Mouse (Mus musculus): ENCODE measurements at regions not wholly inside any gene's neighbourhood (a gene's known extent, or its start where the extent isn't known, plus 50 kb on each side); places are given as distances from the start of the nearest gene placed in this dataset.
A peak's percentile ranks its signal among the peaks of the same experiment; 100 is the strongest.

GRCm38 (mm10) chr16:75343028-75343901, 242.6 kb downstream of the Lipi start:
- DNase-seq = no peak
- H3K4me1 ChIP-seq (ENCODE audit: control insufficient read depth, insufficient read depth, low read length) = no peaks in the 10 kb centered on the region
- no peak overlapping the region for H3K4me3 ChIP-seq (replicated peaks; ENCODE audit: insufficient read depth, low read depth, low read length)
- 51% methylated on average over 11 of the region's 11 CpGs for WGBS
- TF ChIP-seq CTCF (IDR thresholded peaks at IDR 0.05; ENCODE audit: borderline replicate concordance, insufficient read depth, low read depth, low read length) (0 out of 2 replicates have a peak, but pooled peaks have one; percentile 15), POLR2A (IDR thresholded peaks at IDR 0.05; ENCODE audit: borderline replicate concordance, insufficient read depth, low read length) (no peak)
- H3K27me3 ChIP-seq (ENCODE audit: control insufficient read depth, insufficient read depth, low read length) = no peaks in the 10 kb centered on the region
- no peak overlapping the region for H3K27ac ChIP-seq (ENCODE audit: insufficient read depth, low read length)

- TF ChIP-seq POLR2A (IDR thresholded peaks at IDR 0.05; ENCODE audit: borderline replicate concordance, insufficient read depth, low read length) = no peak
- 93% methylated on average over 2 of the region's 2 CpGs for WGBS
- DNase-seq = no peak
- no peaks in the 10 kb centered on the region for H3K27me3 ChIP-seq (ENCODE audit: control insufficient read depth, insufficient read depth, low read length)
- H3K4me1 ChIP-seq (ENCODE audit: control insufficient read depth, insufficient read depth, low read length) = no peaks in the 10 kb centered on the region
- H3K4me3 ChIP-seq (replicated peaks; ENCODE audit: insufficient read depth, low read depth, low read length) = no peak overlapping the region
- H3K27ac ChIP-seq (ENCODE audit: insufficient read depth, low read length) = no peak overlapping the region
Observed at GRCm38 (mm10) chr16:75334228-75334627, 251.6 kb downstream of the Lipi start.

GRCm38 (mm10) chr16:75333750-75334149, 252.1 kb downstream of the Lipi start:
- no peak for TF ChIP-seq CTCF (IDR thresholded peaks at IDR 0.05; ENCODE audit: borderline replicate concordance, insufficient read depth, low read depth, low read length)
- TF ChIP-seq POLR2A (IDR thresholded peaks at IDR 0.05; ENCODE audit: borderline replicate concordance, insufficient read depth, low read length) = no peak
- Histone ChIP-seq H3K4me1 (ENCODE audit: control insufficient read depth, insufficient read depth, low read length) (no peaks in the 10 kb centered on the region), H3K4me3 (replicated peaks; ENCODE audit: insufficient read depth, low read depth, low read length) (no peak overlapping the region), H3K27ac (ENCODE audit: insufficient read depth, low read length) (no peak overlapping the region), H3K27me3 (ENCODE audit: control insufficient read depth, insufficient read depth, low read length) (no peaks in the 10 kb centered on the region)
- 72% methylated on average over 5 of the region's 5 CpGs for WGBS
- DNase-seq = no peak

GRCm38 (mm10) chr16:75332853-75333252, 253.0 kb downstream of the Lipi start:
- Histone ChIP-seq H3K27me3 (ENCODE audit: control insufficient read depth, insufficient read depth, low read length) (no peaks in the 10 kb centered on the region), H3K4me3 (replicated peaks; ENCODE audit: insufficient read depth, low read depth, low read length) (no peak overlapping the region), H3K4me1 (ENCODE audit: control insufficient read depth, insufficient read depth, low read length) (no peaks in the 10 kb centered on the region), H3K27ac (ENCODE audit: insufficient read depth, low read length) (no peak overlapping the region)
- DNase-seq = no peak
- TF ChIP-seq CTCF (IDR thresholded peaks at IDR 0.05; ENCODE audit: borderline replicate concordance, insufficient read depth, low read depth, low read length) = no peak
- no peak for TF ChIP-seq POLR2A (IDR thresholded peaks at IDR 0.05; ENCODE audit: borderline replicate concordance, insufficient read depth, low read length)
- 93% methylated on average over 4 of the region's 4 CpGs for WGBS

GRCm38 (mm10) chr16:75325296-75325695, 260.6 kb downstream of the Lipi start:
- no peaks in the 10 kb centered on the region for H3K27me3 ChIP-seq (ENCODE audit: control insufficient read depth, insufficient read depth, low read length)
- DNase-seq = no peak
- TF ChIP-seq POLR2A (IDR thresholded peaks at IDR 0.05; ENCODE audit: borderline replicate concordance, insufficient read depth, low read length) (no peak), CTCF (IDR thresholded peaks at IDR 0.05; ENCODE audit: borderline replicate concordance, insufficient read depth, low read depth, low read length) (no peak)
- no peaks in the 10 kb centered on the region for H3K4me1 ChIP-seq (ENCODE audit: control insufficient read depth, insufficient read depth, low read length)
- H3K27ac ChIP-seq (ENCODE audit: insufficient read depth, low read length) = no peak overlapping the region
- 75% methylated on average over 1 of the region's 1 CpGs for WGBS
- H3K4me3 ChIP-seq (replicated peaks; ENCODE audit: insufficient read depth, low read depth, low read length) = no peak overlapping the region

- TF ChIP-seq POLR2A (IDR thresholded peaks at IDR 0.05; ENCODE audit: borderline replicate concordance, insufficient read depth, low read length) = no peak
- no peak for TF ChIP-seq CTCF (IDR thresholded peaks at IDR 0.05; ENCODE audit: borderline replicate concordance, insufficient read depth, low read depth, low read length)
- Histone ChIP-seq H3K4me1 (ENCODE audit: control insufficient read depth, insufficient read depth, low read length) (no peaks in the 10 kb centered on the region), H3K27ac (ENCODE audit: insufficient read depth, low read length) (no peak overlapping the region), H3K4me3 (replicated peaks; ENCODE audit: insufficient read depth, low read depth, low read length) (no peak overlapping the region), H3K27me3 (ENCODE audit: control insufficient read depth, insufficient read depth, low read length) (no peaks in the 10 kb centered on the region)
- 78% methylated on average over 4 of the region's 4 CpGs for WGBS
- no peak for DNase-seq
Observed at GRCm38 (mm10) chr16:75304743-75305142, 281.1 kb downstream of the Lipi start.

- H3K4me1 ChIP-seq (ENCODE audit: control insufficient read depth, insufficient read depth, low read length) = no peaks in the 10 kb centered on the region
- TF ChIP-seq POLR2A (IDR thresholded peaks at IDR 0.05; ENCODE audit: borderline replicate concordance, insufficient read depth, low read length) (no peak), CTCF (IDR thresholded peaks at IDR 0.05; ENCODE audit: borderline replicate concordance, insufficient read depth, low read depth, low read length) (no peak)
- no peaks in the 10 kb centered on the region for H3K27me3 ChIP-seq (ENCODE audit: control insufficient read depth, insufficient read depth, low read length)
- no peak for DNase-seq
- 96% methylated on average over 3 of the region's 3 CpGs for WGBS
- H3K27ac ChIP-seq (ENCODE audit: insufficient read depth, low read length) = no peak overlapping the region
- no peak overlapping the region for H3K4me3 ChIP-seq (replicated peaks; ENCODE audit: insufficient read depth, low read depth, low read length)
Observed at GRCm38 (mm10) chr16:75297416-75297815, 288.4 kb downstream of the Lipi start.

GRCm38 (mm10) chr16:75292736-75293428, 293.0 kb downstream of the Lipi start:
- no peak overlapping the region for H3K27ac ChIP-seq (ENCODE audit: insufficient read depth, low read length)
- no peak for TF ChIP-seq POLR2A (IDR thresholded peaks at IDR 0.05; ENCODE audit: borderline replicate concordance, insufficient read depth, low read length)
- TF ChIP-seq CTCF (IDR thresholded peaks at IDR 0.05; ENCODE audit: borderline replicate concordance, insufficient read depth, low read depth, low read length) = no peak
- H3K4me1 ChIP-seq (ENCODE audit: control insufficient read depth, insufficient read depth, low read length) = no peaks in the 10 kb centered on the region
- H3K4me3 ChIP-seq (replicated peaks; ENCODE audit: insufficient read depth, low read depth, low read length) = no peak overlapping the region
- no peak for DNase-seq
- H3K27me3 ChIP-seq (ENCODE audit: control insufficient read depth, insufficient read depth, low read length) = no peaks in the 10 kb centered on the region
- WGBS = 88% methylated on average over 9 of the region's 9 CpGs
